ENCODE assay signal across 9 mouse cellular contexts in genomic region chr11:20915687-20916432, GRCm38 (mm10).
DNase-seq lines count a peak whose midpoint lies in the region; ATAC-seq and TF ChIP-seq lines count a peak whose summit lies in the region.
"Had no signal": no experiment of that assay in that cellular context is flagged by ENCODE, and none has a peak within 500 bp of the region (broad histone marks: within the 10 kb centered on the region; RNA-seq: fewer than 3 reads in every experiment).

No protein-coding gene starts in this region.

- H3K9me3 ChIP-seq in kidney, postnatal 0 days (replicated peaks; ENCODE audit: low read length) = no peaks in the 10 kb centered on the region
- H3K9me3 ChIP-seq in neural tube, embryonic 13.5 days = no peaks in the 10 kb centered on the region
- H3K9me3 ChIP-seq: embryonic facial prominence, embryonic 12.5 days had no signal

- H3K36me3 ChIP-seq in spleen, adult 2 months (ENCODE audit: control insufficient read depth, insufficient read depth, low read length) = no peaks in the 10 kb centered on the region
- no peaks in the 10 kb centered on the region for H3K36me3 ChIP-seq in kidney, postnatal 0 days (ENCODE audit: insufficient read depth, low read length)
- H3K36me3 ChIP-seq in neural tube, embryonic 13.5 days = no peaks in the 10 kb centered on the region
- H3K36me3 ChIP-seq: embryonic facial prominence, embryonic 12.5 days had no signal

- no peak for TF ChIP-seq POLR2A in spleen, adult 2 months (IDR thresholded peaks at IDR 0.05; ENCODE audit: low read depth, low read length)
- no peak for TF ChIP-seq POLR2A in cerebellum, adult 2 months (IDR thresholded peaks at IDR 0.05; ENCODE audit: borderline replicate concordance, insufficient read depth, low read length)

- TF ChIP-seq CTCF in spleen, adult 2 months (IDR thresholded peaks at IDR 0.05; ENCODE audit: extremely low read depth, insufficient read depth, insufficient read length, insufficient replicate concordance) = no peak
- peak; percentile 61 for TF ChIP-seq CTCF in kidney, postnatal 0 days (IDR thresholded peaks at IDR 0.05; ENCODE audit: low read depth)
- TF ChIP-seq CTCF in cerebellum, adult 2 months (IDR thresholded peaks at IDR 0.05; ENCODE audit: borderline replicate concordance, insufficient read depth, low read depth, low read length) = no peak

- WGBS in spleen, adult 2 months = 56% methylated on average over 7 of the region's 7 CpGs
- WGBS in kidney, postnatal 0 days = 51% methylated on average over 7 of the region's 7 CpGs
- WGBS in neural tube, embryonic 13.5 days = 51% methylated on average over 7 of the region's 7 CpGs
- WGBS in cerebellum, adult 2 months = 55% methylated on average over 7 of the region's 7 CpGs

- DNase-seq in adrenal gland, postnatal 14 days = peak; percentile 24
- DNase-seq in adrenal gland, adult 18-20 months (ENCODE audit: low spot score in 2 of 2) = no peak
- DNase-seq in spleen, adult 2 months (ENCODE audit: low read depth in 1 of 2, low spot score in 2 of 2) = no peak
- DNase-seq in spleen, adult 18-20 months = no peak
- no peak for DNase-seq in kidney, postnatal 0 days (ENCODE audit: low spot score)
- DNase-seq in cerebellum, adult 8-10 months = no peak
- no peak for DNase-seq in cerebellum, adult 2 months

- no peak overlapping the region for H3K9ac ChIP-seq in kidney, postnatal 0 days (ENCODE audit: low read depth, low read length)
- no peak overlapping the region for H3K9ac ChIP-seq in neural tube, embryonic 13.5 days
- H3K9ac ChIP-seq: embryonic facial prominence, embryonic 12.5 days had no signal

- H3K27ac ChIP-seq in spleen, adult 2 months (ENCODE audit: insufficient read depth, low read length) = peak overlapping the region; percentile 40; the same call in 1 of the 2 replicates
- H3K27ac ChIP-seq in kidney, postnatal 0 days = peak overlapping the region; percentile 82
- peak overlapping the region; percentile 69 for H3K27ac ChIP-seq in neural tube, embryonic 13.5 days (replicated peaks)
- no peak overlapping the region for H3K27ac ChIP-seq in cerebellum, adult 2 months (ENCODE audit: insufficient read depth, low read length)

- H3K4me2 ChIP-seq in kidney, postnatal 0 days (ENCODE audit: low read length) = no peak overlapping the region
- H3K4me2 ChIP-seq in neural tube, embryonic 13.5 days = no peak overlapping the region
- H3K4me2 ChIP-seq: embryonic facial prominence, embryonic 12.5 days had no signal

- no peaks in the 10 kb centered on the region for H3K27me3 ChIP-seq in spleen, adult 2 months (ENCODE audit: control insufficient read depth, insufficient read depth, low read length)
- no peaks in the 10 kb centered on the region for H3K27me3 ChIP-seq in kidney, postnatal 0 days (ENCODE audit: insufficient read depth, low read length)
- no peaks in the 10 kb centered on the region for H3K27me3 ChIP-seq in neural tube, embryonic 13.5 days
- H3K27me3 ChIP-seq in cerebellum, adult 2 months (ENCODE audit: control insufficient read depth, insufficient read depth, low read length) = no peaks in the 10 kb centered on the region
- H3K27me3 ChIP-seq: embryonic facial prominence, embryonic 12.5 days had no signal

- H3K4me3 ChIP-seq in spleen, adult 2 months (ENCODE audit: extremely low read depth, insufficient read depth, insufficient read length) = no peak overlapping the region
- no peak overlapping the region for H3K4me3 ChIP-seq in kidney, postnatal 0 days (replicated peaks; ENCODE audit: low read depth, low read length)
- H3K4me3 ChIP-seq in neural tube, embryonic 13.5 days = no peak overlapping the region
- no peak overlapping the region for H3K4me3 ChIP-seq in cerebellum, adult 2 months (replicated peaks; ENCODE audit: insufficient read depth, low read depth, low read length)
- H3K4me3 ChIP-seq: embryonic facial prominence, embryonic 12.5 days had no signal

- 0 out of 2 replicates have a peak, but pooled peaks cover 2% of the 10 kb centered on the region for H3K4me1 ChIP-seq in spleen, adult 2 months (ENCODE audit: control insufficient read depth, insufficient read depth, insufficient read length)
- H3K4me1 ChIP-seq in kidney, postnatal 0 days (replicated peaks; ENCODE audit: insufficient read depth, low read length) = peaks cover 6% of the 10 kb centered on the region; the same call in 1 of the 2 replicates
- peaks cover 13% of the 10 kb centered on the region for H3K4me1 ChIP-seq in neural tube, embryonic 13.5 days (replicated peaks)
- H3K4me1 ChIP-seq in cerebellum, adult 2 months (ENCODE audit: control insufficient read depth, insufficient read depth, low read length) = no peaks in the 10 kb centered on the region

- ATAC-seq in kidney, postnatal 0 days (replicated peaks; ENCODE audit: low FRiP score, low read depth) = no peak
- no peak for ATAC-seq in neural tube, embryonic 13.5 days (ENCODE audit: low read depth)
